Mouse (Mus musculus): ENCODE measurements around the gene Cntn5.

Cntn5 gene

DNA sequence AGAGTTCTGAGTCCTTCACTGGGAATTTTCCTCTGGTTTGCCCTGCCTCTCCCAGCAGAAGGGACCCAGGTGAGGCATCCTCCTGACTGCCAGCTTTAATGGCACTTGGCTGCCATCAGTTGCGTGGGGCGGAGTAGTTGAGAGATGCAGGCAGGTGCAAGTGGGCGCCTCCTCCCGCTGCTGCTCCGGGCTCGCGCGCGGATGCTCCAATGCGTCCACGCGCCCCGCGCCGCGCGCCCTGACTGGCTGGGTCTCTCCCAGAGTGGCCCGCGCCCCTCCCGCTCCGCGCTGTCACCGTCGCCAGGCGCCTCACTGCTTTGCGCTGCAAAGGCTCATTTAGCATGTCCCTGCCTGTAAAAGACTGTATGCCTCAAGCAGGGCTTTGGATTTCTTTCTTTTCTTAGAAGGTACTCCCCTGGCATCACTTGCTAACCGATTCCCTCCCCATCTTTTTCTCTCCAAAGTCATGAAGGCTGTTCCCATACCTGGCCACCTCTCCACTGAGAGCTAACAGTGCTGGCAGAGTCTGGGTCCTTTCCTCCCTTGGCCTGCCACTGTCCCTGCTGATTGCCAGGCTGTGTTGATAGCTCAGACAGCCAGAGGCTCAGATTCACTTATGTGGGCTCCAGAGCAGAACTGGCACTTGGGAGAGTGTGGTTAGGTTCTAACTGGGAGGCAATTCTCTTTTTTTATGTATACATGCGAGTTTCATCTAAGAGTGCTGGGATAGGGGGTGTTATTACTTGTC, at the start of gene Cntn5:
Gene Cntn5 (minus strand): TSS at position 160 of the 748 bp plus-strand sequence.
- DNase-seq (ENCODE audit: low read depth), result no peak

DNA sequence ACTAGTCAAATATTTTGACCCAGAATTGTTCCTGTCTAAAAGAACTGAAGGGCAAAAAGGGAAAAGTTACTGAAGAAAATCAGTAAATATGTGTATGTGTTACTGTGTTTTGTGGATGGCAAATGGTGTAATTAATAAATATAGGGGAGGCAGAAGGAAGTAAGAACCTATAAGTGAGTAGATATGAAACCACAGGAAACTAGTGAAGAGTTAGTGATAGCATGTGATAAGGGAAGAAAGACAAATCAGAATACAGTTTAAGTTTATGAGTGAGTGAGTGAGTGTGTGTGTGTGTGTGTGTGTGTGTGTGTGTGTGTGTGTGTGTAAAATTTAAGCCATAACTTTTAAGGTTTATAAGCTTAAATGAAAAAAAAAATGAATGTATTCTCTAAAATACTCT, 45.9 kb upstream of the Cntn5 start:
- DNase-seq (ENCODE audit: low read depth), result no peak

DNA sequence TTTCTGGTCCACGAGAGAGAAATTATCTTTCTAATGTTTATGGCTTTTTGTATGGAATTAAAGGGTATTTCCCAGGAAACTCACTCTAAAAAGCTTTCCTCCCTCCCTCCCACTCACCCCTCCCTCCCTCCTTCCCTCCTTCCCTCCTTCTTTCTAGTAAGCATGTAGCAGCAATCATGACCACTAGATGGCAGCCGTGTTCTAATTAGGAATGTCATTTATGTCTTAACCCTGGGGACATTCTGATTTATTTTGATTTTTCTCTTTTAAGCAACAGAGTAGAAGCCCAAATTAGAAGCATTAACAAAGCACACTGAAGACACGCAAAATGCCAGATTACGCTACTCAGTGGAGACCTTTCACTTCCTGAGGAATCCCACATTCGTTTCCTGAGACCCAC, 5.0 kb upstream of the Cntn5 start:
- peak; percentile 67 for DNase-seq (ENCODE audit: low read depth)

DNA sequence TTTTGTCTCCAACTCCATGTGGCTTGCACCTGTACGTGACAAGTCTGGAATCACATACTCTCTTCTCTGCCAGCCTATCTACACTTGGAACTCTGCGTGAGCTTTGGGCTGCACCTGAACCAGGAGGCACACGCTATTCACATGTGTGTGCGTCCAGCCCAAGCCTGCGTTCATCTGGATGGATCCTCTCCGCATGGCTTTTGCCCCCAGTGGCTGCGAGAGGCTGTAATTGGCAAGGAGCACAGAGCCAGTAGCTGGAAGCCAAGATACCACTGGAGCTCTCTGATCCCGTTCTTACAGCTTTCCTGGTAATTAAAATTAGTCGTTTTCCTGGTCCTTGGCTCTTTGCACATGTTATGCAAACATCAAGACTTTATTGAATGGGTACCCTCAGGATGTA, 1.1 kb upstream of the Cntn5 start:
- no peak for DNase-seq (ENCODE audit: low read depth)

DNA sequence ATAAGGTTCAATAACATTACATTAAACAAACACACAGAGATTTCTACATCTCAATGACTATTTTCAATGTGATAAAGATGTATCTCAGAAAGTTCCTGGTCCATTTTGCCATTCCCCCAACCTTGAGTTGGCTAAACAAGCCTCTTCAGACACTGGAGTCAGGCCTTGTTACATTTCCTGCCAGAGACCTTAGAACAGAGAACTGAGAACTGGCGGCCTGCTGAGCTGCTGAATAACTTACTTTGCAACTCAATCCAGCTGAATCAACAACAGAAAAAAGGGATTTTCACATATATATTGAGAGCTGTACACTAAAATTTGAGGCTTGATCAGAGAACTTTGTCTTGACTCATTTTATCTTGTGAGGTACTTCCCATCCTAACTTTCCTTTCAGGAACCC, 24.8 kb downstream of the Cntn5 start:
- DNase-seq (ENCODE audit: low read depth), result no peak

DNA sequence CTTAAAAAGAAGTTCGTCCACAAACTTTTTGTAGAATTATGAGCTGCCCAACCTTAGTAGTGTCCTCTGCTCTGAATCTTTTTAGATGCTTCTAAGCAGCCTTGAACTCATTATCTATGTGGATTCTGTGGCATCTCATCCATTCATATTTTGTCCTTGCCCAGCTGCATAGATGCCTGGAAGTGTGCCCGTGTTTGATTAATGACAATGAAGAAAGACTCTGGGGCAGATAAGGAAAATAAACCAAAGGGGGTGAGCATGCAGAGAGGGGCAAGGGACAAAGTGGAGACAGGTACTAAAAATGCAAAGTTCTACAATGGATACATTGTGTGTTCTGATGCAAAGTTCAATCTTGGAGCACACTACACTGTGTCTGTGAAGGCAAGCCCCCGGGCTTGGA, 30.7 kb downstream of the Cntn5 start:
- no peak for DNase-seq (ENCODE audit: low read depth)

DNA sequence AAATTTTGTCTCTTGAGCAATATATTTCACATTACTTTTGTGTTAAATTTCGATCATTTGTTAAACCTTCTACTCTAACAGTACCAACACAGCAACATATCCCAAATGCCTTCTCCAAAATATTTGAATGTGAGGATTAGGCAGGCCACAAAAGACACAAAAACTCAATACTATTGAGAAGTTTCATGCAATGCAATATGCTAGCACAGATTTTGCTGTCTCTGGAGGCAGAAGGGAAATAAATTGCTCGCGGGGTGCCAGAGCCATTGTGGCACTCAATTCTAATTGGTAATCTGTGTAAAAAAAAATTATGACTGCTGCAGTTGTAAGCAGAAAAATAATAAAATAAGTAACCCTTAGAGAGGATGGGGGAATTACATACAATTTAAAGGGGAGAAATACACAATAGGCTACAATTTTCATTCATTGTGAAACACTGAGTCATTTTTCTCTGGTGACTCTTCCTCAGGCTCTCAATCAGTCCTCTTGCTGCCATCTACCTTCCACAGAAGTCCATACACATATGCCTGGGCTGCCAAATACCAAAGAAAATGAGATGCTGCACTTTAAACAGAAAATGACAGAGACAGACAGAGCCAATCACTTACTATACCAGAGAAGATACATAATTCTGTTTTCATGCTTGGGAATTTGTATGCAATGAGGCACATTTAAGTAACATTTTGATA, 48.2 kb downstream of the Cntn5 start:
- DNase-seq (ENCODE audit: low read depth), result no peak

DNA sequence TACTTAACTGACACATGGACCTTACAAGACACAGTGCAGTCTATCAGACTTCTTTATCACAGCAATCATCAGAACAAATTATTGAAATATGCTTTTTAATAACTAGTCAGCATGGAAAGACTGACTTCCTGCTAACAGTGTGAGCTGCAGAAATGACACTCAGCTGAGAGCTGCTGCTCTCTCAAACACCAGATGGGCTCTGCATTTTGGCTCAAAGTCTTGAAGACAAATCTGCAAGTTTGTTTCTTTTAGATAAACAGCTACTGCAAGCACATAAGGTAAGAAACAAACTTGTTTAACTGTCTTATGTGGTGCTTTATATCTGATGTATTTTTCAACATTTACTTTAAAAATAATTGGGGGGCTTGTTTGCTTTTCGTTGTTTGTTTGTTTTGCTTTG, 87.9 kb downstream of the Cntn5 start:
- DNase-seq (ENCODE audit: low read depth), result no peak

DNA sequence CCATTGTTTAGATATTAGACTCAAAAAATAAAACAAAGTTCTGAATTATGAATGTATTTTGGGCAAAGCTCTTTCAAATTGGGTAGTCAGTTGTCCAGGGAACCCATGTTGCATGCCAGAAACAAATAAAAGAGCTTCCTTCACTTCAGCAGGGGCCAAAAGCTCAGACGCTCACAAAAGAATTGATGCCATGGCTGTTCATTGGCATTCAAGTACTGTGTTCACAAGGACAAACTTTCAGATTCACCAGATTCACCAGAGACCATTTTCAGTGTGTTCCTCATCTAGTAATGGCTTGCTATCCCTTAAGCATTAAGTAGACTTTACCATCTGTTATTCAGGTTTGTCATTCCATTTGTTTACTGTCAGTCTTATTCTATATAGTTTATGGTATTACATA, 107.4 kb downstream of the Cntn5 start:
- no peak for DNase-seq (ENCODE audit: low read depth)

DNA sequence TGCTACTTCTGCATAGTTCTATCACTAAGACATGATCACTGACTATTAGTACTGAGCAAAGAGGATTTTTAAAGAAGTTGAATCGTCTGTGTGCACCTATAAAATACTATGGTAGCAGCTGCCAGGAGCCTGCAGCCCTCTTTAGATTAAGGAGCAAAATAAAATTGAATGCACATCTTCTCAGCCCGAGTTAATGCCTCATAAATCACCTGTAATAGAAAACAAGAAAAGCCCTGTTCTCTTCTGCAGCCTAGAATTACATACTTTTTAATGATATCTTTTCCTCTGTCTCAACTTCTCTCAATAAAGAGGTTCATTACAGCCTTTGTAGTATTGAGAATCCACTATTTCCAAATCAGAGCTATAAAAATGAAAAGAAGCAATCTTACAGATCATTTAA, 109.5 kb downstream of the Cntn5 start:
- no peak for DNase-seq (ENCODE audit: low read depth)

DNA sequence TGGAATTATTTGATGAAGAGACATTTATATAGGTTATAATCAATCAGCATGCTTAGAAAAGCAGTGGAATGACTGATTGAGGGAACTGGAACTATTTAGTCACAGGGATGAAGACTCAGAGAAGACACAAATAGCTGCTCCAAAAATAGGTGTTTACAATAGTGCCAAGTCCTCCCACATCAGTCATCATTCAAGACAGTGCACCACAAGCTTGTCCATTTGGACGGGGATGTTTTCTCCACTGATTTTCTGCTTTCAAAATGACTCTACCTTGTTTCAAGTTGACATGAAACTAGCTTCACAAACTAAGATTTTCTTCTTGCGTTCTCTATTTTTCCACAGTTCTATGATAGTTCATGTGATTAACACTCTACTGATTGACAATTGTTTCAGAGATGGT, 172.7 kb downstream of the Cntn5 start:
- no peak for DNase-seq (ENCODE audit: low read depth)

DNA sequence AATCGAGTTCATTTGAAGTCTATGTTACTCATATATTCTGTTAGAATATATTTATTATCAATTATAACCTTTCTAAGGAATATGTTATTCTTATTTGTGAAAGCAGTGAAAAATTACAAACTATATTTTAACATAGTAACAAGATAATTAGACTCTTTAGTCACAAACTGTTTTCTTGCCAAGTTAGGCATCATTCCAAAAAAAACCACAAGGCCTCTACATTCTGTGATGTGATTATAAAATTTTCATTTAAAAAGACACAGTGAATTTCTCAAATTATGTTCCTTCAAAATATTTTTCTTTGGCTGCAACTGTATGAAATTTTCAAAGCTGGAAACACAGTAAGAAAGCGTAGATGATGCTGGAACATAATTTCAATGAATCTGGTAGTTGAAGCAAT, 180.4 kb downstream of the Cntn5 start:
- DNase-seq (ENCODE audit: low read depth), result no peak

DNA sequence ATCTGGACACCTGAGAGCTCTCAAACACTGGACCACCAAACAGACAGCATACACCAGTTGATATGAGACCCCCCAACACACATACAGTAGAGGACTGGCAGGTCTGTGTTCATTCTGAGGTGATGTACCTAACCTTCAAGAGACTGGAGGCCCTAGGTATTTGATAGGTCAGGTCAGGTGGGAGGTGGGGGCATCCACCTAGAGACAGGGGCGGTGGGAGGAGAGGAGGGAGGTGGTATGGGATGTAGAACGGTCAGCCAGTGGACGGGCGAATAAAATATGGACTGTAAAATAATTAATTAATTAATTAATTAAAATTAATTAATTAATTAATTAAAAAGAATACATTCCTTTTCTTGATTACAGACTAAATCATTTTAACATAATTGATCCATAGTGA, 182.5 kb downstream of the Cntn5 start:
- DNase-seq (ENCODE audit: low read depth), result no peak

DNA sequence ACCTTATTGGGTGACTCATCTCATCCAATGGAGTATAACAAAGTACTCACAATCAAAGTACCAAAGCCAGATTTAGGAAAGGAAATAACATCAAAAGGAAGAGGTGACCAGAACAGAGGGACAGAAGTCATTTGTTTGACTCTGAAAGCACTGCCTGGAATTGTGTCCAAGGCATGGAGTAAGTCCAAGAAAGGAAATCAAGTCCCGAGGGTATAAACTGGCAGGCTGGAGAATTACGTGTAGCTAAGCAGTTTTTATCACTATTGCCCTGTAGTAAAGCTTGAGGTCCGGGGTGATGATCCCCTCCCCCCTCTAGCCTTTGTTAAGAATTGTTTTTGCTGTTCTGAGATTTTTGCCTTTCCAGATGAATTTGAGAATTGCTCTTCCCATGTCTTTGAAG, 185.6 kb downstream of the Cntn5 start:
- no peak for DNase-seq (ENCODE audit: low read depth)

DNA sequence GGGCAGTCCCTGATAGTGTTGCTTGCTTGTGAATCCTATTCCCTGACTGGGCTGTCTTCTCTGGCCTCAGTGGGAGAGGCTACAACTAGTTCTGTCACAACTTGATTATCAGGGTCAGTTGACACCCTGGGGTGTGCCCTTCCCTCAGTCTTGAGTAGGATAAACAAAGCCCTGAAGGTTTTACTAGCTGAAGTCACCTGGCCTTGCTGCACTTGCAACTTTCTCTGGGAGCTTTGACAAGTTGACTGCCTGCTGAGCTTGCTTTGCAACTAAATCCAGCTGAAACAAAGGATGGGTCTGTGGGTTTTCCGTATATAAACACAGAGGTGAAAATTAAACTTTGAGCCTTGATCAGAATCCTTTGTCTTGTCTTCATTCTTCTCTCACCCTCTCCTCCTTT, 190.9 kb downstream of the Cntn5 start:
- no peak for DNase-seq (ENCODE audit: low read depth)

DNA sequence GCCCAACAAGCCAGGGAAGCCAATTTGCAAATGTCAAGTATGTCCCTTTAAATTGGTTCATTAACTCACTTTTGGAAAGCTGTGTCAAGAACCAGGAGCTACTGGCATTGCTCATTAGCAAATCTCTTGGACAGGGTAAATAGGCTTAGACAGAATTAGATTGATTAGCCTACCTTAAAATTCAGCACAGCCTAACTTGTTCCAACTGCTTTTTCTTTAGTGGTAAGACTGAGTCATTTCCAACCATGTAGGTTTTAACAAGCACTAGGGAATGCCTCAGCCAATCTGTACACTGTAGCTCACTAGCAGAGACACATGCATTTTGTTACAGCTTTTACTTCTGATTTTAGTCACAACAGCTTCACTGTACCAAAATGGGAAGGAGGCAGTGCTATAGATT, 222.9 kb downstream of the Cntn5 start:
- DNase-seq (ENCODE audit: low read depth), result no peak

DNA sequence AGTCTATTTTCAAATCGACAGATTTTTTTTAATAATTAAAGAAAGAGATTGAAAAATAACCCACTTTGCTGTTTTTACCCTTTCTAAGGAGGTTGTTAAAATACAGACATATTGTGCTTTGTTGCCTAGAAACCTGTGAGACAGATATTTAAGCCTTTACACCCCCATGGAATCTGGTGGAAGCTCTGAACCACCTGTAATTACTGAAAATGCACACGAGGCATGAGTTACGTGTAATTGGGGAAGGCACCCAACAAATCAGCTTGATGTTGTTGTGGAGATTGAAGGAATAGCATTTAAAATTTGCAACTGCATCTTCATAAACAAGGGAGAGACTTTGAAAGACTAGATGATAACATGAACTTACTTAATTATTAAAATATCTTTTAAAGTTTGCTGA, 223.4 kb downstream of the Cntn5 start:
- no peak for DNase-seq (ENCODE audit: low read depth)

DNA sequence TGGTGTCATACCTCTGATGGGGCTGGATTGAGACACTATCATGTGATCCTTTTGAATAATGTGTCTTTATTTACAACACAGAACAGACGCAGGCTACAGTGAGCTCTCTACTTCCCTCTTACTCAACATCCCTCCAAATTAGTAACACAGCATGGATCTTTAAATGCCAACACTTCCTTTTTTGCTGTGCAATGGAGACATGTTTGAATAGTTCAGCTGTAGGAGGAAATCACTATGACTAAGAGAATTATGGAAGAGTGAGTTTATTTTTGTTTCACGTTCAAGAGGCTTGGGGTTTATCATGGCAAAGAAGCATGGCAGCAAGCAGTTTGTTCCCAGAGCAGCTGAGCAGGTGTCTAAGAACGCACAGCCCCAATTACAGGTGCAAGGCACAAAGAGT, 235.9 kb downstream of the Cntn5 start:
- no peak for DNase-seq (ENCODE audit: low read depth)

DNA sequence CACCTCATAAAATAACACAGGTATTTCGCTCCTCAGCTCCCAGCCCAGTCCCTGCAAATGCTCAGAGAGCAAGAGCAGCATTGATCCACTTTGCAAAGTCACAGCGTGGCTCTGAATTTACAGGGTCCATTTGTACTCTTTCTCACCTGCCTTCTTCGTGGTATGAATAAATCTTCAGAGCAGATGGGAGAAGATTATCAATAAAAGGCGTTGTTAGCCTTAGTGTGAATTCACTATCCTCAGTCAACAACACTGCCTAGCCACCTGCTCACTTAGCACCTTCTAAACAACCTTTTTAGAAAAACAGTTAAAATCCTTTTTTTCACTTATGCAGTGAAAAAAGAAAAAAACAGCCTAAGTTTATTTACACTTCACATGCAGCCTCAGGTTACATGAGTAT, 237.1 kb downstream of the Cntn5 start:
- no peak for DNase-seq (ENCODE audit: low read depth)

DNA sequence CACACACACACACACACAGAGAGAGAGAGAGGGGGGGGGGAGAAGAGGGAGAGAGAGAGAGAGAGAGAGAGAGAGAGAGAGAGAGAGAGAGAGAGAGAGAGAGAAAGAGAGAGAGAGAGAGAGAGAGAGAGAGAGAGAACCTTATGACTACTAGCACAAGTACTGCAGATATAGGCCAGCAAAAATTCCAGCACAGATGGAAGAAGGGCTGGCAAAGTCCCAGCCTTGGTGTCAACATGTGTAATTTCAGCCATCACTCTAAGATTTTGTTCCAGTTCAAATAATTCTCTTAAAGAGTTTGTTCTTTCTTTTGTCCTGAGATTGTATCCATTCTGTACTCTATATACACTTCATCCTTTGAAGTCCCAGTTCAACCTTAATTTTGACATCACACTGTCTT, 238.8 kb downstream of the Cntn5 start:
- no peak for DNase-seq (ENCODE audit: low read depth)

DNA sequence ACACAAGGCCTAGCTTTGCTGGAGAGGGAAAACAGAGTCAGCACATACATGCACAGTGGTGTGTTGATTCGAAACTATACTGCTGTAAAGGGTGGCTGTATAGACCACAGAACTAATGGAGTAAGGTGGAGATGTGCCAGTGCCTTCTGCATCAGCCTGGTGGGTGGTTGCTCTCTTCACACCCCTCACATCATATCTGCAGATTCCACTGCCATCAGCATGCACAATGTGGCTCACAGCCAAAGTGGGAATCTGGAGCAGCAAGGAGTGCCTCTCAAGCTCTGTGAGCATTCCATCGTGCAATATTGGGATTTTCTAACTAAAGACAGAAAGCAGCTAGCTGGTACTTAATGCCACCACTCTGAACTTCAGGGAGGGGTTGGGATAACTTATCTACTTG, 241.5 kb downstream of the Cntn5 start:
- no peak for DNase-seq (ENCODE audit: low read depth)

DNA sequence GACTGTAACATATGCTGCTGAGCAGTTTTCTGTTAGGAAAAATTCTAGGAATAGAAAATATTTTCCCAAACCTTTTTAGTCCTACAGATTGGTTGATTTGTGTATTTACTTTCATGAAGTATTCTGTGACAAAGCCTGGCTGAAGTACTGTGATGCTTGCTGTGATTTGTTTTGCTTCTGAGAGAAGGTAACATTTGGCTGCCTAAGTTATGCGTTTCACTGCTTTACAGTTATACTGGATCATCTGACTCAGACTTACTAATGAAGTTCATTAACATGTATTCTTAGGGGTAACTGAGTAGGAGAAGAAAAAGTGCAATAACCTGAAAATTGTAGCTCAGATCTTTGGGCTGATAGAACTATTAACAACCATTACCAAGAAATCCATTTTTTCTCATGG, 245.1 kb downstream of the Cntn5 start:
- no peak for DNase-seq (ENCODE audit: low read depth)

DNA sequence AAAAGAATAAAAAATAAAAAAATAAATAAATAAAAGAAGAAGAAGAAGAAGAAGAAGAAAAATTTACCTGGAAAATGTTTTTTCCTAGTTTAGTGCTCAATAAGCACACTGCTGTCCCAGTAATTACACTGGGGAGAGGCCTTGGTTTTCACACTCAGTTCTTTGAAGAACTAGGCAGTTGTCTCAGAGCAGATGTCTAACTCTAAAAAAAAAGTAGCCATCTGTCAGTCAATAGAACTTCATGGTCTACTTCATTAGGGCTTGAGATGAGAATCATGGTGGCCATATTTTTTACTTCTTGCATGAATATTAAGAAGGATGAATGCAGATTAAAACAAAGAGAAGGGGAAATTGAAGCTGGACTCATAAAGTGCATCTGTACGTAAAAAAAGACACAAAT, 246.5 kb downstream of the Cntn5 start:
- no peak for DNase-seq (ENCODE audit: low read depth)

DNA sequence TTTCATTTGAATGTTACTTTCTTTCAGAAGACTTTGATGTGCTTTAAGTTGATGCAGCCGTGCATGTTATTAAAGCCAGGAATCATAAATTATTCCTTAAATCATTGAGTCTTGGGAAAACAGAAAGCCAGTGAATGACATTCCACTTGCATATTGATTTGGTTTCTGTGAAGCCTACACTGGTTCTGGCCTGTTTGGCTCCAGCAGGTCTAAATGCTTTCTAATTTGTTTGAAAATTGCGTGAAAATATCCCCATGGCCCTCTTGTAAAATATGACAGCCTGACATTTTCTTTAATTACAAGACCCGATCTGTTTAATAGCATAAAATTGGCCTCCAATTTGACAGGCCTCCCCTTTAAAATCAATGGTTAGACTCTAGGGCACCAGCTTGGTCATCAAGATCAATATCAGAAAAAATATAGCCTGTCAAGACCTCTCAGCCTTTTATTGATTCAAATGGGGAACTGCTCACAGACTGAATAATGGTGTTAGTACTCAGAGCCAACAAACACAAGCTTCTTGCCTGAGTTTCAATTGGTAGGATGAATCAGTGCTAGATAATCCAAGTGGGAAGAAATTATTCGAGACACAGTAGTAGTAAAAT, 247.3 kb downstream of the Cntn5 start:
- DNase-seq (ENCODE audit: low read depth), result no peak

All from induced T-regulatory cell, adult 2 months (primary cell).